Mouse (Mus musculus) stomach, postnatal 0 days (tissue): ENCODE data around the gene Bche.

Experiments used
- CTCF ChIP-seq: IDR thresholded peaks from 2 replicates; pipeline ENCODE4 v1.5.1; 2016; ENCODE audit warnings: antibody characterized with exemption, low read depth, mild to moderate bottlenecking, moderate library complexity
- EP300 ChIP-seq: optimal IDR thresholded peaks from 2 replicates; pipeline ENCODE3; 2016; ENCODE audit warnings: antibody characterized with exemption

- TF ChIP-seq CTCF (no peak), EP300 (no peak)
These were observed 21.3 kb upstream of the Bche start for GRCm38 (mm10) chr3:73729511-73729910.
